Mouse (Mus musculus): ENCODE measurements around the gene Zfp429.
"Not testable (repeated sequence)": the region's sequence is repeated elsewhere in the genome, so short reads cannot be mapped to it uniquely, and the experiment has no call there.

The Zfp429 gene

DNA sequence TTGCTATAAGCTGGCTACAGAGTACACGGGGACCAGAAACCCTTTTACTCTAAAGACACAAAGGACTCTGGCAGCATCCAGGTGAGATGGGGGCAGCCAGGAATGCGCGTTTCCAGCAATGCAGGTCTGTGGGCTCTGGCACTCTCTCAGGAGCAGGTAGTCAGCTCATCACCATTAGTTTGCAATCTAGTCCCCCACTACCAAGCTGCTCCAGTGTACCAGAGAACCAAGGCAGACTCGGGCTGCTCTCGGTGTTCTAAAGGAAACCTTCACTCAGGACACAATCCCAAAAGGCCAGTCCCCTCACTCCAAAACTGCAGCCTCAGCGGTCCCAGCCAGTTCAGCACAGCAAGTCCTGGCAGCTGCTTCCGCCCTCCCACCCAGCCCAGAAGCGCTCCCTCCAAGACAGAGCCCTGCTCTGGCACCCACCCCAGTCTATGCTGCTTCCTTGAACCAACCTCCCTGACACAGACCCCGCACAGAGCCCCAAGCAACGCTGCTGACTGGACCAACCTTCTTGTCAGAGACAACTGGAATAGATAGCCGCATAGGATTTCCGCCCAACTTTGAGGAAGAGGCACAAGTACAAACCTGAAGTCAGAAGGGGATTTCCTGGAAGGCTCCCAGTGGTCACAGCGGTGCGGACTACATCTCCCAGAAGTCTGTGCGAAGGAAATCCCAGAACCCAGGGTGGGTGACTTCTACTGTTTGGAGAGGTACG, at the start of gene Zfp429:
TSS of gene Zfp429 (minus strand) at position 637 of the 721 bp plus-strand sequence.
- peak; percentile 54 to 70 for DNase-seq

DNA sequence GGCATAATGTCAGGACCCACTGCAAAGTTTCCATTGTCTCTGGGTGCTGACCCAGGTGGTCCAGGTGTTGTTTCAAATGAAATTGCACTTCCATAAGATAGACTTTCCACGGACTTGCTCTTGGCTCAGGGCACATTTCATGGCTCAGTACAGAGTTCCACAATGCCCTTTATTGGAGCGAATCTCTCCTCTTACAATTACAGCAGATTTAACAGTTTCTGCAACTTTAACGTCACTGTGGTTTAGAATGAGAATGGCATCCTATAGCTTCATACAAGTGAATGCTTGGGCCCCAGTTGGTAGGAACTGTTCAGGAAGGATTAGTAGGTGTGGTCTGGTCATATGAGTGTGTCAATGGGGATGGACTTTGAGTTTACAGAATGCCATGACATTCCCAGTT, 37.5 kb upstream of the Zfp429 start:
- not testable (repeated sequence) for DNase-seq

DNA sequence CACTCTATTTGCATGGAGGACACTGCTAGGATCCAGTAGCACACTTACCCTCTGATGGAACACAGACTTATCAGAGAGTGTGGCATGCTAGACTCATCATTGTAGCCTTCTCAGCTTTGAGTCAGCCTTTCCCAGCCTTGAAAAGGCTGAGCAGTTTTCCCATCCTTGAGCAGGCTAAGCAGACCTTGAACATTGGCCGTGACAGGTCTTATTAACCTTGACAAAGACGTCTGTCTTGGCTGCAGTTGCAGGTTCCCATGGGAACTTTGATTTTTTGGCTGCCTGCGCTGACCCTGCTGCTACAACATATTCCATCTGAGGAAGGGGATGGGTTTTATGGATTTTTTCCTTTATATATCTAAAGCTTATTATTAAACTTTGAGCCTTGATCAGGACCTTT, 28.5 kb upstream of the Zfp429 start:
- no peak for DNase-seq

DNA sequence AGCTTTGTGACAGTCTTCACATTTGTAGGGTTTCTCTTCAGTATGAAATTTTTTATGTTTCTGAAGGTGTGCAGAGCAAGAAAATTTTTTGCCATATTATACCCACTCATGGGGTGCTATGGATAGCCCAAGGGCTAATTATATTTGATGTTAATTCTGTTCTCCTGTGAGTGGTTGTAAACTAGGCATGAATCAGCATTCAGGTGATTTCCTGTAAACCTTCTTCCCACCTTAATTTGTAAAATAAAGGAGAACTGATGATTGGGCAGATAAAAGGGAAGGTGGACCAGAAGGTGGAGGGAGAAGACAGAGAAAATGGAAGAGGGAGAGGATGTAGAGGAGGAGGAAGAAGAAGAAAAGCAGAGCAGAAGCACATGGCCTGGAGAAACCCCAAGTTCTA, 26.1 kb upstream of the Zfp429 start:
- DNase-seq = not testable (repeated sequence)

DNA sequence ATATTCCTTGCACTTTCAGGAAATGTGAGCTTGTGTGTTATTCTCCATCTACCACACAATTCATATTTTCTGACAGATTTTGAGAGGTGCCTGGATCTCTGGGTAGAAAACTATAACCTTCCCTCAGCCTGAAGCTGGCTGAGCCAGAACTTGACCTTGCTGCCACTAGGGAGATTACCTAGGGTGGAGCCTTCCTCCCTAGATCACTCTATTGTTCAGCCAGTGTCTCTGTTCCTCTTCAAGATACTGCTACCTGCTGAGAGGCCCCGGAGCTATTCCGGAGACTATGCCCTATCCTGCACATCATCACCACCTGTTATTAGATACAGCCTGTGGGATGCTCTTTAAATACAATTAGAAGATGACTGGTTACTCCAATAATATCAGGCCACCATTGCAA, 22.9 kb upstream of the Zfp429 start:
- not testable (repeated sequence) for DNase-seq

DNA sequence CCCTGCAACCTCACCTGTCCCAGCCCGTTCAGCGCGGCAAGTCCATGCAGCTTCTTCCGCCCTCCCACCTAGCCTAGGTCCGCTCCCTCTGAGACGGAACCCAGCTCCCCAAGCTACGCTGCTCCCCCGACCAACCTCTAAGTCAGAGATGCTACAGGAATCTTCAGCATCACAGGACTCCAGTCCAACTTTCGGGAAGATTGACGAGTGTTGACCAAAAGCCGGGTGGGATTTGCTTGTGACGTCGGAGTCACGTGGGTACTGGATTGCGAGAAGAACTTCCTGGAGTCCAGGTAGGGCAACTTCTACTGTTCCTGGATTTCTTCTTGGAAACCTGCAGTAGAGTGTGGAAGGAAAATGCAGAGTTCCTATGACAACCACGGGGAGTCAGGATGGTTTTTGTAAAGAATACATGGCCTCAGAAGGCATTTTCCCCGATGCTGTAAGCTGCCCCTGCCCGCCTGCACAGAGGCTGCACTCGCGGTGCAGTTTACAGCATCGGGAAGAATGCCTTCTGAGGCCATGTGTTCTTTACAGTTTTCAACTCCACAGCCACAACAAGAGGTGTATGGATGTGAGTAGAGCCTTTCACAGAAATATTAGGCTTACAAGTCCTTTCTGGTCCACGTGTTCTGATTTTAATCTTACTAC, 21.7 kb upstream of the Zfp429 start, which contains the start of gene Zfp459:
TSS of gene Zfp459 (minus strand) at position 212 of the 651 bp plus-strand sequence.
- peak; percentile 27 to 37 for DNase-seq

DNA sequence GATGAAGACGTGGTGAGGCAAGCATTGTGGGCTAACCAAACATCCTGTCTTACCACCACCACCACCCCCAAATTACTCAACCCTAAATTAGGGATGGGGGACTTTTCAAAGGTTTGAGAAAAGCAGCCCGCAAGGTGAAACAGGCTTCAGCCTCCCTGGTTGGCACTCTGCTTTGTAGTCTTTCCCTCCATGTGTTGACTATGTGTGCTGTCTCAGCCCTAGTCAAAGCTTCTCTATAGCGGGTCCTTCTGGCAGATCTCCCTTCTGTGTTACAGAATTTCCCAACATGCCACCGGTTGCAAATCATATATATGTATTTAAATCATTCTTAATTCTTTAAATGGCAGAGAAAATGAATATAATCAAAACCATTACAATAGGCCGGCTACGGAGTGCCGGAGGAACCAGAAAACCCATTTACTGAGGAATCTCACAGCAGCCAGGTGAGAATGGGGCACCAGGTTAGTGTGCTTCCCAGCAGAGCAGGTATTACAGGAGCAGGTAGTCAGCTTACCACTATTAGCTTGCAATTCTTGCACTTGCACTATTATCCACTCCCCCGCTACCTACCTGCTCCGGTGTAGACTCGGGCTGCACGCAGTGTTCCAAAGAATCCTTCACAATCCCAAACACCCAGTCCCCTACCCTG, 21.1 kb upstream of the Zfp429 start:
- DNase-seq = no peak

DNA sequence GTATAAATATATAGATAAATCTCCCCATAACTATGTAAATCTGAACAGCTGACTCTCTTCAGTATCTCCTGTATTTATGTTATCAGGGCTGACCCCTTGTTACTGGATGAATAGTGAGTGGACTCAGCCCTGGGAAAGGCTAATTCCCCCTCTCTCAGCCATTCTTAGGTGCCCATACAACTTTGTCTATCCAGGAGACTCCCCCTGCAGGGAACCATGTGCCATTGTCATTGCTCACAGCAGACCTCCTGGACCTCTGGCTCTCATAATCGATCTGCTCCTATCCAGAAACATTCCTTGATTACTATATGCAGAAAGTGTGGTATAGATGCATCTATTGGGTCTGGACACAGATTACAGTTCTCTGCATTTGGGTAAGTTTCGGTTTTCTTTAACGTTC, 17.2 kb upstream of the Zfp429 start:
- DNase-seq = no peak

DNA sequence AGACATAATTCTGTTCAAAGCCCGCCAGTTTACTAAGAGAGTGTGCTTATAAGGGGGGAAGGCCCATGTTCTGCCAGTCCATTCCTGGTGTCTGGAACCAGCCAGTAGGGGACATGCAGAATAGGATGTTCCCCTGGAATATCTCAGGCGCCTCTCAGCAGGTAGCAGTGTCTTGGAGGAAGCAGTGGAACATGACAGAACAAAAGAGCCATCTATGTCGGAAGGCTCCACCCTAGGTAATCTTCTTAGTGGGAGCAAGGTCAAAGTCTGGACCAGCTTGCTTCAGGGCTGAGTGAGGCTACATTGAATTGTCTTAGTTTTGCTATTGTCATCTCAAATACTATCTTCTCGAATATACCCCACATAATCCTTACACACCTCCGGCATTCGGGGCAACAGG, 16.1 kb upstream of the Zfp429 start:
- DNase-seq = no peak

DNA sequence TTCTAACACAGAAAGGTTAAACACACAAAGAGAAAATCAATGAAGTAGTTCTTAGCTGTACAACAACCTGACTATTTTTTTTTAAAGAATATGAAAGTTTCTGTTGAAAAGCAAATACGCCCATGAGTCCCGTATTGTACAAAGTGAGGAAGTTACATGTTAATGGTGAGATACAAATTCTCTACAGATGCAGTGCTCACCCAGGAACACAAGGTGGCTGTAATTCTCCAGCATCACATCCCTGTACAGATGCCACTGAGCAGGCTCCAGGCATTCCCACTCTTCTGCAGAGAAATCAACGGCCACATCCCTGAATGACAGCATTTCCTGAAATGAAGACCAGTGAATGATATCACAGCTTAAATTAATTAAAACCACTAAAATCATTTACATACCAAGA, 14.0 kb upstream of the Zfp429 start:
- DNase-seq = not testable (repeated sequence)

DNA sequence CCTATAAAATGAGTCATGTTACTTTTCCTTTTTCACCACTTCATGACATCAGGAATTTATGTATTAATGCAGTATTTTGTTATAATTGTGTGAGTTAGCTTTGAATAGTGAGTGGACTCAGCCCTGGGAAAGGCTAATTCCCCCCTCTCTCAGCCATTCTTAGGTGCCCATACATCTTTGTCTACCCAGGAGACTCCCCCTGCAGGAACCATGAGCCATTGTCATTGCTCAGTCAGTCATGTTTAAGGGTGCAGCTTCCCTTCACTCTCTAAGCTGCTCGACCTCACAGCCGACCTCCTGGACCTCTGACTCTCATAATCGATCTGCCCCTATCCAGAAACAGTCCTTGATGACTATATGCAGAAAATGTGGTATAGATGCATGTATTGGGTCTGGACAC, 23.4 kb downstream of the Zfp429 start:
- not testable (repeated sequence) for DNase-seq

DNA sequence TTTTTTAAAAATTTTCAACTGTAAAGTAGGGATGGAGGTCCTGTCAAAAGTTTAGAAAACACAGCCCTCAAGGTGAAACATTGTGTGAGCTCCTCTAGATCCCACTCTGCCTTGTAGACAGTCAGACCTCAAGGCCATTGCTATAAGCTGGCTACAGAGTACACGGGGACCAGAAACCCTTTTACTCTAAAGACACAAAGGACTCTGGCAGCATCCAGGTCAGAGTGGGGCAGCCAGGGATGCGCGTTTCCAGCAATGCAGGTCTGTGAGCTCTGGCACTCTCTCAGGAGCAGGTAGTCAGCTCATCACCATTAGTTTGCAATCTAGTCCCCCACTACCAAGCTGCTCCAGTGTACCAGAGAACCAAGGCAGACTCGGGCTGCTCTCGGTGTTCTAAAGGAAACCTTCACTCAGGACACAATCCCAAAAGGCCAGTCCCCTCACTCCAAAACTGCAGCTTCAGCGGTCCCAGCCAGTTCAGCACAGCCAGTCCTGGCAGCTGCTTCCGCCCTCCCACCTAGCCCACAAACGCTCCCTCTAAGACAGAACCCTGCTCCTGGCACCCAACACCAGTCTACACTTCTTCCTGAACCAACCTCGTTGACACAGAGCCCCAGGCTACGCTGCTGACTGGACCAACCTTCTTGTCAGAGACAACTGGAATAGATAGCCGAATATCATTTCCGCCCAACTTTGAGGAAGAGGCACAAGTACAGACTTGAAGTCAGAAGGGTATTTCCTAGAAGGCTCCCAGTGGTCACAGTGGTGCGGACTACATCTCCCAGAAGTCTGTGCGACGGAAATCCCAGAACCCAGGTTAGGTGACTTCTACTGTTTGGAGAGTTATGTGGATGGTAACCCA, 24.3 kb downstream of the Zfp429 start, which contains the start of the genes Gm28041 and Zfp456:
TSS of gene Gm28041 (minus strand) at position 684 of the 862 bp plus-strand sequence.
TSS of gene Zfp456 (minus strand) at position 761 of the 862 bp plus-strand sequence.
- peak; percentile 36 to 43 for DNase-seq

DNA sequence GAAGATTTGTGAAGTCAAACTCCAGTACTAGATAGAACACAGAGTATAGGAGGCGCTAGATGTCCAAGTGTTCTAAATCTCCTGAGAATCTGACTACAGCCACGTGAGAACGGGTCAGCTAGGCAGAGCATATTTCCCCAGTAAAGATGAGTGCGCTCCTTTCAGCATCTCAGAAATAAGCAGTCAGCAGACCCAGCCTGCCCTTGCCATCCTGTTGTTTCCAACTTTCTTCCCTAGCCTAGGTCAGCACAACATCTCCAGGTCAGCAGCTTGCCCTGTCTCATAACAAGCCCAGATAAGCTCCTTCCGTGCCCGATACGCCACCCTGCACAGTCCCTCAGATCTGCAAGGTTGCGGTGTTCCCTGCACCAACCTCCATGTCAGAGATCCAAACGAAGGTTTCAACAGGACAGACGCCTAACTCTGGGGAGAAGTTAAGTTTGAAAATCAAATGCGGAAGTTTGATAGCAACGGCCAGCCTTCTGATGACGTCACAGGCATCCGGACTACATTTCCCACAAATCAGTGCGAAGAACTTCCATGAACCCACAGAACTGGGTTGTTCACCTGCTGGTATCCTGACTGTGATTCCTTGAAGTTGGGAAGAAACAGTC, 39.4 kb downstream of the Zfp429 start, which contains the start of the genes Gm28044 and Zfp953:
TSS of gene Gm28044 (minus strand) at position 406 of the 614 bp plus-strand sequence.
TSS of gene Zfp953 (minus strand) at position 475 of the 614 bp plus-strand sequence.
- peak; percentile 84 to 93 for DNase-seq

DNA sequence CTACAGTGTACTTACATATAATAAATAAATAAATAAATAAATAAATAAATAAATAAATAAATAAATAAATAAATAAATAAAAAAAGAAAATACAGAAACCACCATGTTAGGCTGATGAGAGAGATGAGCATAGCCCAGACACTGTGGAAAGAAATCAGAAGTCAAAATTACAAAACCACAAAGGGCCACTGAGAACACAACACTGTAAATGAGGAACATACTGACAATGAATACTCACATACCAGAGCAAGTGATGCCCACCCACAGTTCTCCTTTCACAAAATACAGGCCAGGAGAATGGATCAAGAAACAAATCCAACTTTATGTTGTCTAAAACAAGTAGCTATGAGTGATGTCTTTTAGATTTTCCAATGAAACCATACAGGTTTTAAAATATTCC, 47.8 kb downstream of the Zfp429 start:
- no peak for DNase-seq

DNA sequence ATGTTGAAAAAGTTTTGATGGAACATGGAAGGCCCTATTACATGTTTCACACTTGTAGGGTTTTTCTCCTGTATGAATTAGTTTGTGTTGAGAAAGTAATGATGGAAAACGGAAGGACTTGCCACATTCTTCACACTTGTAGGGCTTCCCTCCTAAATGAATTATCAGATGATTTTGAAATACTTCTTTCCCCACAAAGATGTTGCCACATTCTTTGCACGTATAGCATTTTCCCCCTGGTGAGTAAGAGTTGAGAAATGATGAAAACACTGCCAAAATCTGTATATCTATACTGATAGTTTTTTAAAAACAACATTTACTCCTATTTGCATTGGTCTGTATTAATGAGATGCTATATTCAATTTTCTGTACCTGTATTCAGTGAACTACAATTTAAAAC, 56.2 kb downstream of the Zfp429 start:
- DNase-seq = no peak

All from cerebellum, postnatal 36 days (tissue).